Mouse (Mus musculus): ENCODE results near the gene Cd207.

DNA sequence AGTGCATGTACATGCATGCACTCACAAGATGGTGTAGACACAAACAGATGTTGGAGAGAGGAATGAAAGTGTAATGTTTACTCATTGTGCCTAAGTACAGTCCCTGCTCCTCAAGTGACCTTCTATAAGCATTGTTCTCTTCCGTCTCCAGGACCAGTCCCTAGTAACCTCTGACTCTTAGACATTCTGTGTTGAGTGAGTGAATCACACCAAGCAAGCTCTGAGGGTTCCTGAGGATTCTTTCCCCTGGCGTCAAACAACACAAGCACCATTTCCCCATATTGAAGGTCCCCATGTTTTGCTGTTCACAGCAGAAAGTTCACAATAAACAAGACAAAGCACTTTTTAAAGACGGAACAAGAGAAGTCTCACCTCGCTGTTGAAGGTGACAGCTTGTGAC is 45.8 kb downstream of the Cd207 start:
- TF ChIP-seq CTCF (IDR thresholded peaks at IDR 0.05; ENCODE audit: borderline replicate concordance, control insufficient read depth, extremely low read depth, insufficient read depth, low read length, poor library complexity) (no peak), POLR2A (IDR thresholded peaks at IDR 0.05; ENCODE audit: control insufficient read depth, extremely low read depth, insufficient read depth, low read length, poor library complexity) (no peak)

Measured in thymus, adult 2 months (tissue).